Mouse (Mus musculus) left cerebral cortex, postnatal 25 days (tissue): ENCODE results near the gene Cdr2l. TPM values are rescaled to one million over a fixed set of nuclear protein-coding genes. Genes with fewer than 3 reads are reported as not detected.

Source experiments
- DNase-seq, 2 experiments: peaks; one replicate each; pipeline ENCODE4 v3.0.0; 2022; ENCODE audit warnings: low spot score in 2 of 2, mixed read lengths in 1 of 2
- intact Hi-C: fragments of 180-260 bp; cut with DNase I; formaldehyde crosslinking; loops from one replicate; pipeline ENCODE4 v1.15.1; 2025
- total RNA-seq, 2 experiments: library from RNA; stranded (reverse); gene quantifications; 2 replicates each; pipeline ENCODE4 v1.2.3; 2021

The Cdr2l gene
- total RNA-seq, 2 experiments from 2014 or later: 19.8 to 20.9 TPM

DNA sequence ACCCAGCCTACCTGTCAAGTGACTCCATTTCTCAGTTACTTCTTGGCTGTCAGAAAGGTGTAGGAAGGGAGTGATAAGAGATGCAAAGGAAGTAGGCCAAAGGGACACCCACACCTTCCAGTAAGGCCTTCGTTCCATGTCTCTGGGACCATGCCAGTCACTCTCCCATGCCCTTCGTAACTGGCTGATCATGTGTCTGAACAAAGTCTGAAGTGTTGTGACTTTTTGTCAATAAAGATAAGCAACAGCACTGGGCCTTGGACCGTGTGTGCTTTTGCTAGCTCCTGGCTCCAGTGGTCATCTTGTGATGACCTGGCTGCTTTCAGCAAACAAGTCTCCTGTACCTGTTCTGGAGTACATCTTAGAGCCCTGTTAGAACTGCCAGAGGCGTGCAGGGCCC lies 51.1 kb downstream of the Cdr2l start:
- intact Hi-C loops: no loop called here
- no peak for DNase-seq

DNA sequence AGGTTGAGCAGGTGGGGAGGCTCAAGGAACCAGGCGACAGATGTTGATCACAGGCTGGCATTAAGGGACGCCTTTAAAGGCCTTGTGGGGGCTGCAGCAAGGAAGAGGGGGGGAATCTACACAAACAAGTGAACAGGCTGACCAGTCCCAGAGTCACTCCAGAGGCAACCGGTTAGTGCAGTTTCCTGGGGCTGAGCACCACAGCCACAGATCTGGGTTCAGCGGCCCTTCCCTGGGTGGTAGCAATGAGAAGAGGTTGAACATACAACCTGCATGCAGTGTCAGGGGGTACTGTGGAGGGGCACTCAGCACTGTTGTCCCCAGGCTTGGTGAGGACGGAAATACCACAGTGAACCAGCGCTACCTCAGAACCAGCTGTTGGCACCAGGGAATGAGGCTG lies 51.6 kb downstream of the Cdr2l start:
- no peak for DNase-seq
- intact Hi-C loops: no loop called here

DNA sequence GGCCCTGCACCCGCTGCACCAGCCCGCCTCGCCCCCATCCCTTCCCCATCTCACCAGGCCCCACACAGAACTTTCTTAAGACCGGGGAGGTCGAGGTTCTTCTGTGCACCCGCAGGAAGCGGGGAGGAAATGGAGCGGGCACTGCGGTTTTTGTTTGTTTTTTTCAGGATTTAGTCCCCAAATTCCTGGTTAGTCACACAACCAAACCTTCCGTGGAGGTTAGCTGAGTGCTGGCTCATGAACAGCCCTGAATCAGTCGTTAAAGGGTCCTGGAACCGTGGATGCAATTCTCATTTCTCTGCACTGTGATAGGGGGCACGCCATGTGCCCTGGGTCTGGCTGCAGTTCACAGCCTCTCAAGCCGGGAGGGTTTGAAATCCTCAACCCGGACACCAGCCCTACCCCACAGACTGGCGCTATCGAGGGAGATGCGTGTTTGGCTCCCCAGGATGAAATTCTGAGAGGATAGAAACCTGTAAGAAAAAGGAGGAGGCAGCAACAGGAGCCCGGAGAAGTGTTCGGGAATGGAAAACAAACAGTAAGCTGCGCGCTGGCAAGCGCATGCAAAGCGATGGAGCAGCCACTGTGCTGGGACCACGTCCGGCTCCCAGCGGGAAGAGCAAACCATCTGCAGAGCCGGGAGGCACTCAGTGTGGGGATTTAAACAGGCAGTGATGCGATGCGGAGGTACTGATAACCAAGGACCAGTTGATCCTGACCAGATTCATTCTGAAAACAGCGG lies 54.1 kb downstream of the Cdr2l start:
- intact Hi-C loops: no loop called here
- peak; percentile 38 to 39 for DNase-seq

DNA sequence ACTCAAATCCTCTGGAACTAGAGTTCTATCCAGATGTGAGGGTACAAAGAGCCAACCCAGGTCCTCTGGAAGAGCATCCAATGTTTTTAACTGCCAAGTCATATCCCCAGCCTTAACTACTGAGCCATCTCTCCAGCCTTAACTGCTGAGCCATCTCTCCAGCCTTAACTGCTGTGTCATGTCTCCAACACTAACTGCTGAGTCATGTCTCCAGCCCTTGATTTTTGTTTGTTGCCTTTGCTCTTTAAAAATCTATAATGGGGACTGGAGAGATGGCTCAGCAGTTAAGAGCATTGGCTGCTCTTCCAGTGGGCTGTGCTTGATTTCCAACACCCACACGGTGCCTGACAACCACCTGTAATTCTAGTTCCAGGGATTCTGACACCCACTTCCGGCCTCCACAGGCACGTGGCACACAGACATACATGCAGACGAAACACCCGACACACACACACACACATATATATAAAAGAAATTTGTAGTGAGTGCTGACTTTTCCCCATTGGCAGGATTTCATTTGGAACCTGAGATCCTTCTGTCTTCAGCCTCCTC lies 55.9 kb downstream of the Cdr2l start:
- intact Hi-C loops: no loop called here
- peak in 1 of 2 experiments; percentile 66 for DNase-seq

DNA sequence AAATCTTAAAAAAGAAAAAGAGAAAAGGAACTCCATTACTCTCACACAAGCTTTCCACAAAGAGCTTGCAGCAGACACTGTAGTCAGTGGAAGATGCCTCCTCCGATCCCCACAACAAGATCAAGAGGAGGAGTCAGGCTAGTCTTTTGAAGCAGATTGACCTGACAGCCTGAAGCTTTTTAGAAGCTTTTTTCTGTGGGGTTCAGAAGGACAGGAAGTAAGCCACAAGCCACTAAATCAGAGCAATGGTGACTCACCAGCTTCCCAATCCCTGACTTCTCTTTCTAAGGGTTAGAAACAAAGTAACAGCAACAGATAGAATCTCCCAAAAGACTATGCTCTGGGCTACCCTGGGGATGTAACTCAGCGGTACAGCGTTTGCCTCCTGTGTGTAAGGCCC lies 57.6 kb downstream of the Cdr2l start:
- intact Hi-C loops: no loop called here
- no peak for DNase-seq

DNA sequence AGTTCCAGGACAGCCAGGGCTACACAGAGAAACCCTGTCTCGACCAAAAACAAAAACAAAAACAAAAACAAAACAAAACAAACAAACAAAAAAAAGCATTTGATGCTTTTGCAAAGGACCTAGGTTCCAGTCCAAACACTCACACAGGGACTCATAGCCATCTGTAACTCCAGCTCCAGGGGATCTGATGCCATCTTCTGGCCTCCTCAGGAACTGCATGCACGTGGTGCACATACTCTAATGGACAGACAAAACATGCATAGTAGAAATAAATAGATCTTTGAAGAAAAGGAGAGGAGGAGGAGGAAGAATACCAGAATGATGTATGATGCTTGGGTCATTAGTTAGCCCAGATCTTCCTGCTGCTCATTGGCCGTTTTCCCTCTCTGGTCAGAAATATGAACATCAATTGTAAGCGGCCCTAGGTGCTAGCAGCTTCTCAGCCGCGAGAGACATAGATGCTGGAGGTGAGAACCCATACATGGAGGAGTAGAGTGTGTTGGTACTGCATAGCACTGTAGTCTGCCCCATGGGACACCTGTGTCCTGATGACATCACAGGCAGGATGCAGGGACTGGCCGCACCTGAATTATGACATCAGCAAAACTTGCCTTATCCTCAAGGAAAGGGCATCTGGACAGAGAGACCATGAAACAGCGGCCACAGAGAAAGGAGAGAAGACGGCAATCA lies 58.3 kb downstream of the Cdr2l start, which contains the start of gene Trim80:
Gene Trim80 (plus strand): TSS at position 640 of the 690 bp plus-strand sequence.
- DNase-seq: no peak
- intact Hi-C loops: no loop called here

DNA sequence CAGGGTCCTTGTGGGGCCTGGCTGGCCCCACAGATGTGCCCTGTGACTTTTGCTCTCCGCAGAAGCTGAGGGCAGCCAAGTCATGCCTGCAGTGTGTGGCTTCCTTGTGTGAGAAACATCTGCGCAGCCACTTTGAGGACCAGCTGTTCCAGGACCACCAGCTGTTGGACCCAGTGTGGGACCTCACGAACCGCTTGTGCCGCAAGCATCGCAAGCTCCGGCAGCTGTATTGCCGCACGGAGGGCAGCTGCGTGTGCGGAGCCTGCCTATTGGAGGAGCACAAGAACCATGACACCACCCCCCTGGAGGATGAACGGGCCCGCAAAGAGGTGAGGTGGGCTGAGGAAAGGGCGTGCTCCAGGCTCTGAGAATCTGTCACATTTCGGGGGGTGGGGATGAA lies 59.7 kb downstream of the Cdr2l start:
- intact Hi-C loops: no loop called here
- no peak for DNase-seq

Other genes with a start within 250 kb of the Cdr2l start
- gene Cd300lf, start 247.9 kb upstream of the Cdr2l start, total RNA-seq: under 1 TPM; 0.16 to 0.41 TPM
- gene Slc9a3r1, start 218.6 kb upstream of the Cdr2l start, total RNA-seq: 10 to 100 TPM; 79.2 to 86.5 TPM
- gene Tmem104, start 194.4 kb upstream of the Cdr2l start, total RNA-seq: 10 to 100 TPM; 15.8 to 18.2 TPM
- gene Nat9, start 194.1 kb upstream of the Cdr2l start, total RNA-seq: 10 to 100 TPM; 20.1 to 22.3 TPM
- gene Grin2c, start 114.7 kb upstream of the Cdr2l start, total RNA-seq: 10 to 100 TPM; 41.0 to 42.0 TPM
- gene Fdxr, start 104.9 kb upstream of the Cdr2l start, total RNA-seq: 10 to 100 TPM; 14.5 to 17.4 TPM
- gene Fads6, start 84.3 kb upstream of the Cdr2l start, total RNA-seq: 10 to 100 TPM in 1 of 2 experiments, 1 to 10 TPM in 1; 9.5 to 10.8 TPM
- under 1 TPM; 0.62 to 0.96 TPM for gene Otop2, start 74.8 kb upstream of the Cdr2l start, total RNA-seq
- under 1 TPM; 0.18 to 0.28 TPM for gene Ush1g, start 59.9 kb upstream of the Cdr2l start, total RNA-seq
- under 1 TPM in 1 of 2 experiments, not detected in 1; 0.14 TPM for gene Otop3, start 47.2 kb upstream of the Cdr2l start, total RNA-seq
- gene Hid1, start 14.2 kb upstream of the Cdr2l start, total RNA-seq: 100 to 1,000 TPM; 108 to 111 TPM
- 100 to 1,000 TPM; 107 to 109 TPM for gene Mrpl58, start 21.8 kb downstream of the Cdr2l start, total RNA-seq
- gene Atp5h, start 38.0 kb downstream of the Cdr2l start, total RNA-seq: 100 to 1,000 TPM; 447 to 455 TPM
- 10 to 100 TPM; 70.9 to 72.5 TPM for gene Kctd2, start 38.2 kb downstream of the Cdr2l start, total RNA-seq
- gene Trim80, start 58.6 kb downstream of the Cdr2l start, total RNA-seq: not detected
- not detected for gene Slc16a5, start 80.6 kb downstream of the Cdr2l start, total RNA-seq
- 10 to 100 TPM; 12.5 to 12.8 TPM for gene Armc7, start 93.8 kb downstream of the Cdr2l start, total RNA-seq
- 10 to 100 TPM; 60.1 to 66.5 TPM for gene Nt5c, start 109.9 kb downstream of the Cdr2l start, total RNA-seq
- gene Jpt1, start 132.5 kb downstream of the Cdr2l start, total RNA-seq: 100 to 1,000 TPM; 165 to 168 TPM
- gene Sumo2, start 154.4 kb downstream of the Cdr2l start, total RNA-seq: 100 to 1,000 TPM; 298 to 313 TPM
- gene Nup85, start 182.5 kb downstream of the Cdr2l start, total RNA-seq: 10 to 100 TPM; 45.7 to 49.1 TPM
- gene Mrps7, start 222.0 kb downstream of the Cdr2l start, total RNA-seq: 10 to 100 TPM; 52.2 to 56.2 TPM
- gene Gga3, start 222.1 kb downstream of the Cdr2l start, total RNA-seq: 10 to 100 TPM; 76.5 to 88.6 TPM
- gene Mif4gd, start 231.1 kb downstream of the Cdr2l start, total RNA-seq: 10 to 100 TPM; 17.6 to 19.4 TPM
- 10 to 100 TPM; 54.3 to 59.3 TPM for gene Slc25a19, start 246.4 kb downstream of the Cdr2l start, total RNA-seq